Mouse (Mus musculus) lung, embryonic 15.5 days (tissue): ENCODE data around the gene Tas2r143. TPM values are rescaled to one million over a fixed set of nuclear protein-coding genes. Genes with fewer than 3 reads are reported as not detected.

Experiments used
- ATAC-seq: fragments of 200-750 bp; cut with Nextera tagmentation; 2 replicates; pipeline ENCODE4 v1.8.0; 2017; ENCODE audit warnings: moderate number of reproducible peaks, borderline replicate concordance; ENCODE audit not compliant: low FRiP score, low TSS enrichment; ENCODE audit errors: extremely low read depth
- H3K27ac ChIP-seq: fragments of 300-500 bp; sonication (generic); 2 replicates; pipeline ENCODE4 v1.5.1; 2015; ENCODE audit warnings: moderate library complexity, mild to moderate bottlenecking, inconsistent platforms
- H3K27me3 ChIP-seq: fragments of 300-500 bp; sonication (generic); 2 replicates; pipeline ENCODE4 v1.6.1; 2015; ENCODE audit warnings: inconsistent platforms
- H3K36me3 ChIP-seq: fragments of 300-500 bp; sonication (generic); 2 replicates; pipeline ENCODE4 v1.6.1; 2015; ENCODE audit warnings: inconsistent platforms
- H3K4me1 ChIP-seq: fragments of 300-500 bp; sonication (generic); 2 replicates; pipeline ENCODE4 v1.6.1; 2015; ENCODE audit warnings: inconsistent platforms
- H3K4me2 ChIP-seq: fragments of 300-500 bp; sonication (generic); 2 replicates; pipeline ENCODE4 v1.6.1; 2015; ENCODE audit warnings: inconsistent platforms, mild to moderate bottlenecking, moderate library complexity
- H3K4me3 ChIP-seq: fragments of 300-500 bp; sonication (generic); 2 replicates; pipeline ENCODE4 v1.5.1; 2015; ENCODE audit warnings: mild to moderate bottlenecking, inconsistent platforms
- H3K9ac ChIP-seq: fragments of 300-500 bp; sonication (generic); 2 replicates; pipeline ENCODE4 v1.6.1; 2015; ENCODE audit warnings: inconsistent platforms
- H3K9me3 ChIP-seq: fragments of 300-500 bp; sonication (generic); 2 replicates; pipeline ENCODE4 v1.6.1; 2016; ENCODE audit warnings: inconsistent platforms
- WGBS: fragments of 180-500 bp; shearing (Covaris S2); methylation state at CpG from one replicate; pipeline ENCODE4 v1.1.7; 2015; 5-methylcytosine and 5-hydroxymethylcytosine counted together
- polyA plus RNA-seq: library from polyadenylated mRNA; unstranded; fragments of >200 nt; fragmentation: Nextera tagmentation; extraction: Ambion mirVana; gene quantifications from 2 replicates; pipeline ENCODE4 v1.2.1, GENCODE M21; 2015

Tas2r143 gene
- not detected in 2 replicates for polyA plus RNA-seq

DNA sequence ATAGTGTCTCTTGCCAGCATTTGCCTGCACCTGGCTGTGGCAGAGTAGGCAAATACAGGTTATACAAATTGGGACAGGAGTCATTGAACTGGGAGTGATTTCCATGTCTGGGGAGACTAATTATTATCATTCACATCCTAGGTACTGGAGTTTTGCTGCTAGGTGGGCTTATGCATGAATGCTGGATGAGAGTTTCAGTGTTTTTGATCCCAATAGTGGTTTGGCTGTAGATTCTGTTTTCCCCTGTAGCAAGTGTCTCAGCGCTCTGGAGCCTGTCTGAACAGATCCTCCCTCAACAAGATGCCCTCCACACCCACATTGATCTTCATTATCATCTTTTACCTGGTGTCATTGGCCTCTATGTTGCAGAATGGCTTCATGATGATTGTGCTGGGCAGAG, at the start of gene Tas2r143:
Gene Tas2r143 (plus strand): TSS at position 301 of the 400 bp plus-strand sequence.
- no peaks in the 10 kb centered on the region for H3K27me3 ChIP-seq
- H3K9ac ChIP-seq, result no peak within 1 kb of the TSS
- H3K27ac ChIP-seq, result no peak within 1 kb of the TSS
- H3K4me2 ChIP-seq, result no peak within 1 kb of the TSS
- H3K4me1 ChIP-seq, result peaks cover 14% of the 10 kb centered on the region
- no peak within 1 kb of the TSS for H3K4me3 ChIP-seq
- no peaks in the 10 kb centered on the region for H3K9me3 ChIP-seq
- no peaks in the 10 kb centered on the region for H3K36me3 ChIP-seq
- ATAC-seq, result no peak
- 87% methylated on average over 1 of the region's 1 CpGs for WGBS

DNA sequence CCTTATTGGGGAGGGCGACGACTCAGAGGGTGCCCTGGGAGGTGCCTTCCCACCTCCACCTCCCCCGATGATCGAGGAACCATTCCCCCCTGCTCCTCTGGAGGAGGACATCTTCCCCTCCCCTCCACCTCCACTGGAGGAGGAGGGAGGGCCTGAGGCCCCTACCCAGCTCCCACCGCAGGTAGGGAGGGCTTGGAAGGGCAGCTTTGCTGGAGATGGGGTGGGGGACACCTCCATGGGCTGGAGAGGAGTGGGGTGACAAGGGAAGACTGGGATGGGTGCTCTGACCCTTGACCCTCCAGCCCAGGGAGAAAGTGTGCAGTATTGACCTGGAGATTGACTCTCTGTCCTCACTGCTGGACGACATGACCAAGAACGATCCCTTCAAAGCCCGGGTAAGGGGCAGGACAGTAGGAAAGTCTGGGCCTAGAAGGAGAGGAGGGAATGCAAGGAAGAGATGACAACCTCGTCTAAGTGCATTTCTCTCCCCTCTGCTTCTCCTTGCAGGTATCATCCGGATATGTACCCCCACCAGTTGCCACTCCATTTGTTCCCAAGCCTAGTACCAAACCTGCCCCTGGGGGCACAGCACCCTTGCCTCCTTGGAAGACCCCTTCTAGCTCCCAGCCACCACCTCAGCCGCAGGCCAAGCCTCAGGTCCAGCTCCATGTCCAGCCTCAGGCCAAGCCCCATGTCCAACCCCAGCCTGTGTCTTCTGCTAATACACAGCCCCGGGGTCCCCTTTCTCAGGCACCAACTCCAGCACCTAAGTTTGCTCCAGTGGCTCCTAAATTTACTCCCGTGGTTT, 48.9 kb upstream of the Tas2r143 start:
- peak overlapping the region; percentile 75 for H3K4me3 ChIP-seq
- no peak for ATAC-seq
- H3K9me3 ChIP-seq, result no peaks in the 10 kb centered on the region
- peaks cover 24% of the 10 kb centered on the region for H3K36me3 ChIP-seq
- peak overlapping the region; percentile 99 for H3K27ac ChIP-seq
- H3K4me2 ChIP-seq, result peak overlapping the region; percentile 84
- H3K27me3 ChIP-seq, result no peaks in the 10 kb centered on the region
- 30% methylated on average over 13 of the region's 13 CpGs for WGBS
- peak overlapping the region; percentile 91 for H3K9ac ChIP-seq
- peaks cover 58% of the 10 kb centered on the region for H3K4me1 ChIP-seq

DNA sequence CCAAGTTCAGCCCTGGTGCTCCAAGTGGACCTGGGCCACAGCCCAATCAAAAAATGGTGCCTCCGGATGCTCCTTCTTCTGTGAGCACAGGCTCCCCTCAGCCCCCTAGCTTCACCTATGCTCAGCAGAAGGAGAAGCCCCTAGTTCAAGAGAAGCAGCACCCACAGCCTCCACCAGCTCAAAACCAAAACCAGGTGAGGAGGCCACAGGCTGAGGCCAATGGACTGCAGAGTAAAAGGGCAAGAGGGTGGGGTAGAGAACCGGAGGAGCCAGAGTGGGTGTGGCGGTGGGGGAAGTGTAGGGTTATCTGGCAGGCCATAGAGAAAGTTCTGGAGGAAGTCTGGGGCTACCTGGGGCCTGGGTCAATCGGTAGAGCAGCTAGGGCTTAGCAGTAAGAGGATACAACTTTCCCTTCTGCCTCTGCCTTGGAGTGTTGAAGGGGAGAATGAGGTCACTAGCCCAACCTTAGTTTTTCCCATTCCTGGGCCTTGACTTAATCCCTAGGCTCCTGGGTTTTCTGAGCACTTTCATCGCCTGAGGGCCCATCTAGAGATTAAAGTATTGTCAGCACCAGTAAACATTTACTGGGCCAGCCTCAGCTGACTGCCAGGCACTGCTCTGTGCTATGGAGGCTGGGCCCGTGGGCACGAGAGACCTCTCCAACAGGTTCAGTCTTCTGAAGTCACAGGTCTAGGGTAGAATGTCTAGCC, 48.1 kb upstream of the Tas2r143 start:
- H3K36me3 ChIP-seq, result peaks cover 32% of the 10 kb centered on the region
- peak overlapping the region; percentile 75 for H3K4me3 ChIP-seq
- H3K4me2 ChIP-seq, result peak overlapping the region; percentile 84
- no peaks in the 10 kb centered on the region for H3K27me3 ChIP-seq
- H3K27ac ChIP-seq, result 0 out of 2 replicates have a peak overlapping the region, but pooled peaks have one; percentile 3
- no peaks in the 10 kb centered on the region for H3K9me3 ChIP-seq
- H3K4me1 ChIP-seq, result peaks cover 66% of the 10 kb centered on the region
- 69% methylated on average over 7 of the region's 7 CpGs for WGBS
- H3K9ac ChIP-seq, result peak overlapping the region; percentile 91; the same call in 1 of the 2 replicates
- no peak for ATAC-seq

DNA sequence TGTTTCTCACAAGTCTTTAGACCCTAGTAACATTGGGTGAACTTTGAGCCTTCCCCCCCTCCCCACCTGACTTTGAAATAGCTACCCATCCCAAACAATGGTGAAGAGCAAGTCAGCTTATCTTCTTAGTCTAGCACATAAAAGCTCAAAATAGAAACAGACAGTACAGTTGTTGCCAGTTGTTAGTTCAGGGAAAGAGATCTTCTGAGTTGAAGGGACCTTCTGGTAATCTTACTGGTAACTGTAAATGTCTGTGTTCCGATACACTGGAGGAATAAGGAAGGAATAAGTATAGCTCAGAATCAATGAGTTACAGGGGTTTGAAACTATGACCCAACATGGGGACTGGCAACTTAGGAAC, 47.6 kb upstream of the Tas2r143 start:
- H3K36me3 ChIP-seq, result peaks cover 37% of the 10 kb centered on the region
- H3K9me3 ChIP-seq, result no peaks in the 10 kb centered on the region
- H3K27ac ChIP-seq, result no peak overlapping the region
- 92% methylated on average over 1 of the region's 1 CpGs for WGBS
- peaks cover 71% of the 10 kb centered on the region for H3K4me1 ChIP-seq
- H3K4me2 ChIP-seq, result peak overlapping the region; percentile 84
- no peak overlapping the region for H3K9ac ChIP-seq
- H3K4me3 ChIP-seq, result peak overlapping the region; percentile 75
- no peak for ATAC-seq
- H3K27me3 ChIP-seq, result no peaks in the 10 kb centered on the region

DNA sequence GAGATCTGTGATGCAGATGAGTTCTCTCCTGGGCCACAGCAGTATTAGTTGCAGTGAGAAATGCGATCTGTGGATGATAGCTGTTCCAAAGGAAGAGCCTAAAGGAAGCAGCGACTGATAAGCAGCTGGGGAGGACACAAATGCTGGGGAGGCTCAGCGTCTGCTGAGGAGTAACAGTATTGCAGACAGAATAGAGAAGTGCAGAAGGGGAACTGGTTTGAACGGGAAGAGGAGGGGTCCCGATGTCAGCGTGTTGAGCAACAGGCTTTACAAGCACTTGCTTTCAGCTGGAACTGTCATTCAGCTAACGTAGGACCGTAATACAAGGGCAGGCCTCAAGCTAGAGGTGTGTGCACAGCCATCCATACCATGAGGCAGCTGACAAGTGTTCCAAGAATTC, 46.9 kb upstream of the Tas2r143 start:
- no peak overlapping the region for H3K9ac ChIP-seq
- H3K4me2 ChIP-seq, result peak overlapping the region; percentile 84
- H3K4me3 ChIP-seq, result peak overlapping the region; percentile 75; the same call in 1 of the 2 replicates
- peaks cover 44% of the 10 kb centered on the region for H3K36me3 ChIP-seq
- 44% methylated on average over 8 of the region's 8 CpGs for WGBS
- H3K27me3 ChIP-seq, result no peaks in the 10 kb centered on the region
- H3K4me1 ChIP-seq, result peaks cover 76% of the 10 kb centered on the region
- no peak for ATAC-seq
- H3K27ac ChIP-seq, result peak overlapping the region; percentile 22; the same call in 1 of the 2 replicates
- H3K9me3 ChIP-seq, result no peaks in the 10 kb centered on the region

DNA sequence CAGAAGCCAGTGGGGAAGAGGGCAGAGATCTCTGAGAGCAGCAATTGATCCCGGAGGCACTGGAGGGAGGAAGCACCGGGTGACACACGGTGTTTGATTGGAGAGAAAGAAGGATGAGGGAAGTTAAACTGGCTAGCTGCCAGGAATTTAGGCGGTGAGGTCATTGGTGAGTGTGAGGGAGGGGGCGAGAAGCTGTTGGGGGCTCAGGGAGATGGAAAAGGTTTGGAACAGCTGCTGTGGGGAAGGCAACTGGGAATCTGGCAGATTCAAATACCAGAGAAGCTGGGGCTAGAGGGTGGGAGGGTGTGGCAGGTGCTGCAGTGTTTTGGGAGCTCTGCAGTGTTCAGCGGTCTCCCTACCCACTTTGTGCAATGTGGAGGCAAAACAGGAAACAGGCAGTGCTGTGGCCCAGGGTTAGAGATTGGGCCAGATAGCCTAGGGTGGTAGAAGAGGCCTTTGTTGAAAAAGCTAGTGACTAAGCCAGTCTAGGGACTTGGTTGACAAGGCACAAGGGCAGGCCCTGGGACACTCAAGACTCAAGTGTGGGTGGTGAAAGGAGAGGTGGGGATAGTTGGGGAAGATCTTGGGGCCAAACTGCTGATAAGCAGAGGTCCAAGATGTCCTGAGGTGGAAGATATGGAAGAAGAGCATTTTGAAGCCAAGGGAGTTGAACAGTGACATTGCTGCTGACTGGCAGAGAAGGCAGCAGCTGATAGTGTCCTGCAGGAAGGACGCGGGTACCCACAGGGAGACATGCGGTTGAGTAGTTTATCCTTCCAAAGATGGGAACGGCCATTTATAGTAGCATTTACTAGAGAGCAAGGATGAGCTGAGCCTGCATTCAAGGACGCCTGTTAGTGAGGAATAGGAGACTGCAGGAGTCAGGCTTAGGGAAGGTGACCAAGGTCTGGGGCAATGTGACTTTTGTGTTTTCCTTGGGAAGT, 45.7 kb upstream of the Tas2r143 start:
- peak overlapping the region; percentile 75; the same call in 1 of the 2 replicates for H3K4me3 ChIP-seq
- H3K9me3 ChIP-seq, result no peaks in the 10 kb centered on the region
- peaks cover 56% of the 10 kb centered on the region for H3K36me3 ChIP-seq
- no peak overlapping the region for H3K27ac ChIP-seq
- WGBS, result 44% methylated on average over 11 of the region's 11 CpGs
- peak overlapping the region; percentile 84 for H3K4me2 ChIP-seq
- peaks cover 81% of the 10 kb centered on the region for H3K4me1 ChIP-seq
- H3K27me3 ChIP-seq, result no peaks in the 10 kb centered on the region
- no peak overlapping the region for H3K9ac ChIP-seq
- ATAC-seq, result no peak

DNA sequence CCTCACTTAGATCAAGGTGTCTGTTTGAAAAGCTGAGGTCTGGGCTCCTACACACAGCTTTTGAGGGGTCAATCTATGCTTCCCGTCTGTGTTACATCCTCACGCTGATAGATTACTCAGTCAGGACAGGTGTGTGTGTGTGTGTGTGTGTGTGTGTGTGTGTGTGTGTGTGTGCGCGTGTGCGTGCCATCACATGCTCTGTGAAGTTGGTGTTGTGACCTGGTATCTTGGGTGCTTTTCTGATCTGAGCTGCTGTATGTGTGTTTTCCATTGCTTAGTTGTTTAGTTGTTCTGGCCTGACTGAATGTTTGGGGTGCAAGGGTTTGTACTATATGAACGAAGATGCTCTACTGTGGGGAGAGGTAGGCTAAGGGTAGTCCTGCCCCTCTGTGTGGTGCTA, 44.7 kb upstream of the Tas2r143 start:
- Histone ChIP-seq H3K36me3 (peaks cover 66% of the 10 kb centered on the region), H3K4me3 (no peak overlapping the region), H3K27ac (no peak overlapping the region), H3K9me3 (no peaks in the 10 kb centered on the region), H3K4me1 (peaks cover 86% of the 10 kb centered on the region), H3K27me3 (no peaks in the 10 kb centered on the region), H3K9ac (no peak overlapping the region), H3K4me2 (0 out of 2 replicates have a peak overlapping the region, but pooled peaks have one; percentile 84)
- WGBS, result 89% methylated on average over 6 of the region's 6 CpGs
- no peak for ATAC-seq

DNA sequence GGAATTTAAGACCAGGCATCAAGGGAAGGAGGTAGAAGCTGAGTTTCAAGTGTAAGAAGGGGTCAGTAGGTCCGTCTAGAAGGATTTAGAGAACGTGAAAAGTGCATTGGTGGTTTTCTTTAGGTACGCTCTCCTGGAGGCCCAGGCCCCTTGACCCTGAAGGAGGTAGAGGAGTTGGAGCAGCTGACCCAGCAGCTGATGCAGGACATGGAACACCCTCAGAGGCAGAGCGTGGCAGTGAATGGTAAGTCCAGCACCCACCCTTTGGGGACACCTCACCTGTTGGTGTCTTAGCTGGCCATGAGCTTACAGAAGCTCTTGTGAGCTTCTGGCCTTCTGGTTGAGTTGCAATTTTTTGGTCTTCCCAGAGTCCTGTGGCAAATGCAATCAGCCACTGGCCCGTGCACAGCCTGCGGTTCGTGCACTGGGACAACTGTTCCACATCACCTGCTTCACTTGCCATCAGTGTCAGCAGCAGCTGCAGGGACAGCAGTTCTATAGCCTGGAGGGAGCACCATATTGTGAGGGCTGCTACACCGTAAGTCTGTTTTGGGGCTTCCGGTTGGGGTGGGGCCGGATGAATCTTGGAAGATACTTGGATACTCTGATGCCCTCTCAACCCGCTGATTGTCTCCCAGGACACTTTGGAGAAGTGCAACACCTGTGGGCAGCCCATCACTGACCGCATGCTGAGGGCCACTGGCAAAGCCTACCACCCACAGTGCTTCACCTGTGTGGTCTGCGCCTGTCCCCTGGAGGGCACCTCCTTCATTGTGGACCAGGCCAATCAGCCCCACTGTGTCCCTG, 44.0 kb upstream of the Tas2r143 start:
- no peaks in the 10 kb centered on the region for H3K9me3 ChIP-seq
- H3K4me2 ChIP-seq, result no peak overlapping the region
- no peak for ATAC-seq
- H3K36me3 ChIP-seq, result peaks cover 69% of the 10 kb centered on the region
- peaks cover 82% of the 10 kb centered on the region for H3K4me1 ChIP-seq
- H3K27me3 ChIP-seq, result no peaks in the 10 kb centered on the region
- H3K9ac ChIP-seq, result no peak overlapping the region
- H3K4me3 ChIP-seq, result no peak overlapping the region
- no peak overlapping the region for H3K27ac ChIP-seq
- WGBS, result 91% methylated on average over 13 of the region's 13 CpGs

DNA sequence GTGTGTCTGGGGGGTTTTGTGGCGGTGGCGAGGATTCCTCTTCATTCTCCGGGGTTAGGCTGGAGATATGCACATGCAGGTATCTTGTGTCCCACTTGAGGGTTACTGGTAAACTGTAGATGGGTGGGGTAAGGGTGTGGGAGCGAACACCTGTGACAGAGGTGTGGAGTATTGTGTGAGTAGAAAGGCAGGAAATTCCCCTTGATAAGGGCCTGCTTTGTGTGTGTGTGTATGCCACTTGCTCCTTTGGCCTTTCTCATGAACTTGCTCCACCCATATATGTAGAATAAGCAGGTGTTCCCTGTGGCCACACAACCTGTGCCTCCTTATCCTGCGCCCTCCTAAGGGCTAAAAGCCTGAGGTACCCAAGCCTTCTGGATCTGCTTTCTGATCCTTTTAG, 43.1 kb upstream of the Tas2r143 start:
- Histone ChIP-seq H3K4me3 (no peak overlapping the region), H3K9me3 (no peaks in the 10 kb centered on the region), H3K36me3 (peaks cover 63% of the 10 kb centered on the region), H3K27ac (no peak overlapping the region), H3K27me3 (no peaks in the 10 kb centered on the region), H3K4me2 (no peak overlapping the region), H3K4me1 (peaks cover 80% of the 10 kb centered on the region), H3K9ac (no peak overlapping the region)
- no peak for ATAC-seq
- 84% methylated on average over 5 of the region's 5 CpGs for WGBS

DNA sequence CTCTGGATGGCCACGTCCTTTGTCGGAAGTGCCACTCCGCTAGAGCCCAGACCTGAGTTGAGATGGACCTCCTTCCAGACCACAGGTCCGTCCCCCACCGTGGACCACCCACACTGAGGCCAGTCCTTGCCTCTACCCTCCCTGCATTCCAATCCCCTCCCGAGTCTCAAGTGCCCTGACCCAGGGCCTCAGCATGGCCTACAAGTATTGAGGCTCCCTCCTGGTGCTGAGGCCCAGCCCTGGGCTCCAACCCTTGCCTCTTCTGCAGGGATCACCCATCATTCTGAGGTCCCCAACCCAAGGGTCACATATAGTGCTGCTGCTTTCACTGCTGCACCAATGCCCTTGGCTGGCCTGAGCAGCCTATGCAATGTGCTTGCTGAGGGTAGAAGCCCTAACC, 42.1 kb upstream of the Tas2r143 start:
- no peaks in the 10 kb centered on the region for H3K9me3 ChIP-seq
- H3K36me3 ChIP-seq, result peaks cover 63% of the 10 kb centered on the region
- no peak overlapping the region for H3K9ac ChIP-seq
- no peak overlapping the region for H3K4me2 ChIP-seq
- WGBS, result 32% methylated on average over 6 of the region's 6 CpGs
- no peak overlapping the region for H3K4me3 ChIP-seq
- H3K27ac ChIP-seq, result 0 out of 2 replicates have a peak overlapping the region, but pooled peaks have one; percentile 6
- H3K4me1 ChIP-seq, result peaks cover 80% of the 10 kb centered on the region
- H3K27me3 ChIP-seq, result no peaks in the 10 kb centered on the region
- ATAC-seq, result no peak

DNA sequence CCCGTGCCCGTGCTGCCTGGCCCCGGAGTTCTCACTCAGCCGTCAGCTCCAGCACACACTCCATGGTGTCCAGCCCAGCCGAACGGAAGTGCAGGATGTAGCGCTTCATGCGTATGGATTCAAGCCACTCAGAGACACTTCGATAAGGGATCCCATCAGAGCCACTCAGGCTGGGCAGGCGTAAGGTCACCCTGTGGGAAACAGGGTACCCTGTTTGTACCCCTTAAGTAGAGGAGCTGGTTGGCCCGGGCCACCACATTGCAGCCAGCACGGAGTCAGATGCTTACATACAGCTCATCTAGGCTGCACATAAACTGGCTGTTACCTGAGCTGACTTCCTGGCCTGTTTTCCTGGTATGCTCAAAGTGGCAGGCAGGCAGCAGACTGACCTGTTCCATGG, 41.1 kb upstream of the Tas2r143 start:
- Histone ChIP-seq H3K4me3 (no peak overlapping the region), H3K36me3 (peaks cover 63% of the 10 kb centered on the region), H3K27ac (peak overlapping the region; percentile 46), H3K27me3 (no peaks in the 10 kb centered on the region), H3K9me3 (no peaks in the 10 kb centered on the region), H3K4me1 (peaks cover 74% of the 10 kb centered on the region), H3K4me2 (no peak overlapping the region), H3K9ac (no peak overlapping the region)
- 71% methylated on average over 12 of the region's 12 CpGs for WGBS
- ATAC-seq, result no peak
